Mouse (Mus musculus) lung, adult 2 months (tissue): ENCODE results near the gene Wnk2. TPM values are rescaled to one million over a fixed set of nuclear protein-coding genes. Genes with fewer than 3 reads are reported as not detected.

ENCODE experiments used
- DNase-seq: peaks from one replicate; pipeline ENCODE4 v3.0.0; 2022
- H3K4me1 ChIP-seq: fragments of 200-500 bp; 2 replicates; pipeline ENCODE4 v1.6.1; 2011; ENCODE audit warnings: low read length; ENCODE audit not compliant: control insufficient read depth, insufficient read depth
- H3K4me3 ChIP-seq: fragments of 200-500 bp; replicated peaks from 2 replicates; pipeline ENCODE3; 2011; ENCODE audit warnings: low read depth, mild to moderate bottlenecking, control low read depth, low read length; ENCODE audit errors: extremely low read depth
- CTCF ChIP-seq: fragments of 200-500 bp; IDR thresholded peaks from 2 replicates; pipeline ENCODE4 v1.5.1; 2011; ENCODE audit warnings: mild to moderate bottlenecking, low read length, control low read depth; ENCODE audit not compliant: insufficient read depth
- POLR2A ChIP-seq: fragments of 200-500 bp; IDR thresholded peaks from 2 replicates; pipeline ENCODE4 v1.6.1; 2011; ENCODE audit warnings: low read depth, mild to moderate bottlenecking, control low read depth, low read length, borderline replicate concordance; ENCODE audit errors: extremely low read depth
- WGBS: fragments of 180-500 bp; shearing (Covaris S2); methylation state at CpG from one replicate; pipeline ENCODE4 v1.1.7; 2018; 5-methylcytosine and 5-hydroxymethylcytosine counted together
- polyA plus RNA-seq: library from polyadenylated mRNA; depleted of rRNA; stranded (reverse); fragments of >200 nt; gene quantifications from 2 replicates; pipeline ENCODE4 v1.2.3, GENCODE M21; 2012

Wnk2 gene
- polyA plus RNA-seq, 1 experiment = 4.2 TPM

DNA sequence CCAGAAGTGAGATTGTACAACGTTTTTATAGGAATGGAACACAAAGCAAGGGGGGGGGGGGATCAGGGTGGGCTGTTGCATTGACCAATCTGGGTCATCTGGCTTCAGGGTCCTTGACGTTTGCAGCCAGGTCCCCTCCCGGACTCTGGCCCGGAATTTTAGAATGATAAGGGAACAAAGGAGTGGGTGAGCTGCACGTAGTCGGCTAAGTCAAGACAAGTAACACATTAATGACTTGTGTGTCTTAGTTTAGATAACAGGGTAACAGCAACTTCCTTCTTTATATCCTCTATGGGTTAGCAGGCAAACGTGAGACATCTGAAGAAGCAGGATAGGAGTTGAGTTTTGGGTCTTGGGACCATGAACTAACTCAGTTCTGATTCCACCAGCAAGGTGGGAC, 15.8 kb upstream of the Wnk2 start:
- Histone ChIP-seq H3K4me1 (no peaks in the 10 kb centered on the region), H3K4me3 (no peak overlapping the region)
- 49% methylated on average over 7 of the region's 7 CpGs for WGBS
- TF ChIP-seq POLR2A = no peak
- no peak for TF ChIP-seq CTCF
- DNase-seq = no peak

DNA sequence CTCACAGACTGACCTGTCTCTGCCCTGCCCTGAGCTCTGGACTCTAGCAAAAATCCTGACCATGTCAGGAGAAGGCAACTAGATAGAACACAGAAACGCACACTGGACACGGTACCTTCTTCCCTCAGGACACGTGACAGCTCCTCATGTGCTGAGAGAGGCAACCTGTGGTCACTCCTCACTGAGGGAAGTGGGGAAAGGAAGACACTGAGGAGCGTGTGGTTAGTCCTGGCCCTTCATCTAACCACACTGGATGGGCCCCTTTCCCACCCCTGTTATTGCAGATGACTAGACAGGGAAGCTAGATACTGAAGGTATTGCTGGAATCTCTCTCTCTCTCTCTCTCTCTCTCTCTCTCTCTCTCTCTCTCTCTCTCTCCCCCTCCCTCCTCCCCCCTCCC, 14.9 kb upstream of the Wnk2 start:
- Histone ChIP-seq H3K4me1 (no peaks in the 10 kb centered on the region), H3K4me3 (no peak overlapping the region)
- no peak for DNase-seq
- WGBS = 60% methylated on average over 4 of the region's 4 CpGs
- TF ChIP-seq POLR2A (no peak), CTCF (no peak)

DNA sequence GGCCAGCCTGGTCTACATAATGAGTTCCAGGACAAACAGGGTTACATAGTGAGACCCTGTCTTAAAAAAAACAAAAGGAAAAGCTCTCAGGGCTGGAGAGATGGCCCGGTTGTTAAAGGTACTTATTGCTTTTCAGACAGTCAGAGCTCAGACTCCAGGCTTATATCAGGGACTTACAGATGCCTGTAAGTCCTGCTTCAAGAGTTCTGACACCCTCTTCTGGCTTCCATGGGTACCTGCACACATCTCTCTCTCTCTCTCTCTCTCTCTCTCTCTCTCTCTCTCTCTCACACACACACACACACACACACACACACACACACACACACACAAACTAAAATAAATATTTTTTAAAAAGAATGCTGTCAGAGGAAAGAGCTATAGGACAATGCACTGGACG, 13.4 kb upstream of the Wnk2 start:
- TF ChIP-seq POLR2A (no peak), CTCF (no peak)
- H3K4me1 ChIP-seq = no peaks in the 10 kb centered on the region
- no peak overlapping the region for H3K4me3 ChIP-seq
- DNase-seq = no peak
- 41% methylated on average over 2 of the region's 2 CpGs for WGBS

DNA sequence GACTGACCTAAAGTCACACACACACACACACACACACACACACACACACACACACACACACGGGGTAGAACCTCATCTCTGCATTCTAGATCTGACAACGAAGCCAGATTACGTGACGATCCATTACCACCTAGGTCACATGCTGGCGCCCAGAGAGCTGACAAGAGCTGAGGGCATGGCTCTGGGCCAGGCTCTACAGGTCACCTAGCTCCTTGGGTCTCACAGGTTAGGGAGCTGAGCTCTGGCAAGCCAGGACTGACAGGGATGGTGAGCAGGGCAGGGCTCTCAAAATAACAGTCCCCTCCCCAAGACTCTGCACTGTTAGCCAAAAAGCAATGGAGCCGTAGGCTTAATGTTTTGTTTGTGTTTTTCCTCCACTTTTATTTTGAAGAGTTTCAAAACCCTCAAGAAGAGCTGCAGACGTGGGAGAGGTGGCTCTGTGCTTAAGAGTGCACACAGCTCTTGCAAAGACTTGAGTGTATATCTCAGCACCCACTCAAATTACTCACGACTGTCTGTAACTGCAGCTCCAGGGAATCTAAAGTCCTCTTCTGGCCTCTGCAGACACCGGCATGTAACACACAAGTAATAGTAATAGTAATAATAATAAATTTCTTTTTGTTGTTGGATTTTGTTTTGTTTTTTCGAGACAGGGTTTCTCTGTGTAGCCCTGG, 10.4 kb upstream of the Wnk2 start:
- TF ChIP-seq CTCF = no peak
- TF ChIP-seq POLR2A = no peak
- DNase-seq = peak; percentile 35
- Histone ChIP-seq H3K4me1 (no peaks in the 10 kb centered on the region), H3K4me3 (no peak overlapping the region)
- 60% methylated on average over 10 of the region's 10 CpGs for WGBS

DNA sequence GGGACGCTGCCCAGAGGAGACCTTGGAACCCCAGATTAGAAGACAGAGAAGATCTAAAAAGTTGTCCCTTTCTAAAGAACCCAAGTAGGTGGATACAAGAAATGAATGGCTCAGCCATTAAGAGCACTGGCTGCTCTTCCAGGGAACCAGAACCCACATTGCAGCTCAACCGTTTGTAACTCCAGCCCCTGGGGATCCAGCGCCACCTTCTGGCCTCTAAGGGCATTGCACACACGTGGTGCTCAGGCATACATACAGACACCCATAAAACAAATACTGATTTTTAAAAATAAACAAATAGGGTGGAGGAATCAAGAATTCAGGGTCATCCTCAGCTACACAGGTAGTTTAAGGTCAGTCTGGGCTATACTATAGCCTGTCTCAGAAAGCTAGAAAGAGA, 8.8 kb upstream of the Wnk2 start:
- H3K4me1 ChIP-seq = no peaks in the 10 kb centered on the region
- no peak for DNase-seq
- no peak overlapping the region for H3K4me3 ChIP-seq
- 73% methylated on average over 4 of the region's 4 CpGs for WGBS
- TF ChIP-seq POLR2A (no peak), CTCF (no peak)

DNA sequence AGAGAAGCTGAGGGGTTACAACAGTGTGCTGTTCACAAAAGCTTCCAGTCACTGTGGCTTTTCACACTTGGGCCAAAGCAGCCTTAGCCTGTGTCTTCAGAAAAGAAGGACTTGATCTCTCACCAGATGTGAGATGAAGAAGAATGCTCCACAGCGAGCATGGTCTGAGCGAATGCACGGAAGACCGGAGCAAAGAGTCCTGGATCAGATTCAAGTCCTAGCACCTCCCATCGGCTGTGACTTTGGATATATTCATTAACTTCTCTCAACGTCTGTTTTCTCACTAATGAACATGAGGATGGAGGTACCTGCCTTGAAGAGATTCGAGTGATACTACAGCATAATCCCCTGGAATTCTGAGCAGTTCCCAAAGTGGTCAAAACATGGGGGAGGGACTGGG, 6.8 kb upstream of the Wnk2 start:
- TF ChIP-seq CTCF (no peak), POLR2A (no peak)
- DNase-seq = no peak
- H3K4me1 ChIP-seq = no peaks in the 10 kb centered on the region
- WGBS = 52% methylated on average over 7 of the region's 7 CpGs
- no peak overlapping the region for H3K4me3 ChIP-seq

DNA sequence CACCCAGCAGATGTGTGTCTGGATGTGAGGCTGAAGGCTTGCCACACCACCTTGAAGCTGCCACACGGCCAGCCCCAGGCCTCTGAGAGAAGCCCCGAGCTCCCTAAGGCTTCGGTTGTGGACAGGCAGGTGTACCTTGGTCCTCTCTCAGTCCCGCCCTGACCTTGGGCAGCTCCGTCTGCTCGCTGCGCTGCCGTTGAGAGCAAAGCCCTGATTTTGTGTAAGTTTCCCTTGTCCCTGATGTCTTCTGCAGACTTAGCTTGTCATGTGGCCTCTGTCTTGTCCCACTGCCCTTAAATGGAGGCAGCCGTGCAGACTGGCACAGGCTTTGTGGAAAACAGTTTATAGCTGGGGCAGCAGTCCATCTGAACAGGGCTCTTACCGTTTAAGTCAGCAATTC, 6.2 kb upstream of the Wnk2 start:
- DNase-seq = no peak
- no peaks in the 10 kb centered on the region for H3K4me1 ChIP-seq

DNA sequence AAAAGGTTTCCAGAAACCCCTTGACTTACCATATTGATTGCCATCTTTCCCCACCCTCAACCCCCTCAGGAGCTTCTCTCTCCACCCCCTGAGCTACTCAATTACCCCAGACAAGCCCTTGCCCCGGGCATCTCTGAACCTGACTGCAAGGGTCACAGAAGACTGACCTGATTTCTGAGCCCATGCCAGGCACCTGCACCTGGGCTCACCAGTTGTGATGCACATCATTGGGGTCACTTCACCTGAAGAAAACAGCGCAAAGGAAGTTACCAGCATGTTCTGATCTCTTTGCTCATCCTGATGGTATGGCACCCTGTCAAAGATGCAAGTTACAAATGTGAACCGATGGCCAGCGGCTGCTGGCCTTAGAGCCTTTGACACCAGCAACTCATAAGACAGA, 873 bp upstream of the Wnk2 start:
- TF ChIP-seq POLR2A (no peak), CTCF (no peak)
- DNase-seq = no peak
- WGBS = 82% methylated on average over 4 of the region's 4 CpGs
- 0 out of 2 replicates have a peak, but pooled peaks cover 2% of the 10 kb centered on the region for H3K4me1 ChIP-seq
- H3K4me3 ChIP-seq = no peak overlapping the region

More for the DNA sequence above, 6.2 kb upstream of the Wnk2 start:
- H3K4me3 ChIP-seq = no peak overlapping the region
- TF ChIP-seq CTCF (no peak), POLR2A (no peak)
- 72% methylated on average over 10 of the region's 10 CpGs for WGBS

DNA sequence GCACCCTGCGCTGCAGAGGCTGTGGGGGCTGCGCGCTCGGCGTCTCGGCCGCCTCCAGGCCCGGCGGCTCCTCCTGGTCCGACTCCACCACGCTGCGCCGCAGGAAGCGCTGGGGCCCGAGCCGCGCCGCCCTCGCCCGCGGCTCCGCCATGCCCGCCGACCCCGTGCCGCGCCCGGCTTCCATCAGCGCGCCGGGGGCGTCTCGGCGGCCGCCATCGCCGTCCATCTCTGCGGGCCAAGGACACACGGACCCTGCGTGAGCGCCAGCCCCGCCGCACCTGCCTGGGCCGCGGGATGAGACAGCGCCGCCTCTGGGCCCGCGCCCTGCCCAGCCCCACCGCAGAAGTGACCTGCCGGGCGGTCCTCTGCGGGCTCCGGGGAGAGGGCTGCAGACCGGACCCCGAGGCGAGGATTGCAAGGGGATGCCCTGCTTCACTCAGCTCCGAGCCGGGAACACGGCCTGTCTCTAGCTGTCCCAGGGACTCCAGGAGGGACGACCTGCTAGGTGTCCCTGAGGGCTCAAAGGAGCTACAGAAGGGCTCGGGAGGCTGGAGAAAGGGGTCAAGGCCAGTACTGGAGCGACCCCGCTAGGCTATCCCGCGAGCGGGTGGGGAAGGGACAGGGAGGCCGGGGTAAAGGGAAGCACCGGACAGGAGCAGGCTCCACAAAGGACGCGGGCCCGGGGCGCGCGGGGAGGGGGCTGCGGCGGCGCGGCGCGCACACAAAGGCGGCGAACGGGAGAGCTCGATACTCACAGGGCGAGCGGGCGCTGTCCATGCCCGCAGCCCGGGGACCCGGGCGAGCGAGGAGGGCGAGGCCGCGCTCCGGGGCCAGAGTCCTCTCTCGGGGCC, 582 bp downstream of the Wnk2 start:
- Histone ChIP-seq H3K4me3 (peak overlapping the region; percentile 32), H3K4me1 (0 out of 2 replicates have a peak, but pooled peaks cover 2% of the 10 kb centered on the region)
- TF ChIP-seq CTCF (no peak), POLR2A (no peak)
- peak; percentile 29 for DNase-seq
- WGBS = 1% methylated on average over 98 of the region's 98 CpGs

DNA sequence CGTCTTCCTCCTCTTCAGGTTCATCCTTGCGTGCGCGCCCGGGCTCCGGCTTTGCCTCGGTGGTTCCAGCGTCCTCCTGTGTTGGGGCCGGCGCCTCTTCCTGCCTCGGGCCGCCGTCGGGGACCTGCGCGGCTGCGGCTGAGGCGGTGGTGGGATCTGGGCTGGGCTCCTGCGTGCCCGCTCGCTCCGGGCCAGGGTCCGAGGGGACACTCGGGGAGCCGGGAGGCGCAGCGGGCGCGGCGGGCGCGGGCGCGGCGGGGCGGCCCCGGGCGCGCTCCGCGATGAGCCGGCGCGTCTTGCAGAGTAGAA, 1.2 kb downstream of the Wnk2 start:
- TF ChIP-seq CTCF (no peak), POLR2A (no peak)
- Histone ChIP-seq H3K4me3 (no peak overlapping the region), H3K4me1 (0 out of 2 replicates have a peak, but pooled peaks cover 2% of the 10 kb centered on the region)
- WGBS = 1% methylated on average over 26 of the region's 44 CpGs
- no peak for DNase-seq
